Mouse (Mus musculus) gastrocnemius, postnatal 10 days (tissue): ENCODE results near the gene Cox16. TPM values are rescaled to one million over a fixed set of nuclear protein-coding genes. Genes with fewer than 3 reads are reported as not detected.
A peak's percentile ranks its signal among the peaks of the same experiment; 100 is the strongest.
"Not testable (repeated sequence)": the region's sequence is repeated elsewhere in the genome, so short reads cannot be mapped to it uniquely, and the experiment has no call there.

Experiments
- DNase-seq: peaks from one replicate; pipeline ENCODE4 v3.0.0; 2021; ENCODE audit warnings: mixed read lengths
- long read RNA-seq, 2 experiments: library from polyadenylated mRNA; stranded (forward); transcript quantifications; one replicate each; pipeline ENCODE4 v2.0.0; 2021
- total RNA-seq, 2 experiments: library from RNA; stranded (reverse); gene quantifications; 2 replicates each; pipeline ENCODE4 v1.2.3; 2021

Gene Cox16
- total RNA-seq, result 10 to 100 TPM; 73.1 to 96.1 TPM
- long read RNA-seq, experiment 1, transcript Cox16-201 (4 exons, 2,007 nt), result major isoform, 16 of 37 reads
- long read RNA-seq, experiment 1, transcript Cox16-202 (4 exons, 668 nt), result minor isoform, 15 of 37 reads
- long read RNA-seq, experiment 1, partial matches to known transcripts, result 0 of 37 reads
- long read RNA-seq, experiment 1, other reads (novel, unspliced or antisense), result 3 of 37 reads
- long read RNA-seq, experiment 2, transcript Cox16-201 (4 exons, 2,007 nt), result major isoform, 13 of 29 reads
- long read RNA-seq, experiment 2, transcript Cox16-202 (4 exons, 668 nt), result minor isoform, 7 of 29 reads
- long read RNA-seq, experiment 2, partial matches to known transcripts, result 0 of 29 reads
- long read RNA-seq, experiment 2, other reads (novel, unspliced or antisense), result 6 of 29 reads

- DNase-seq, result peak; percentile 80
These were observed at the start of gene Cox16 for GRCm38 (mm10) chr12:81484727-81485191. Gene Cox16, minus strand, starts transcription at chr12:81485127.

- DNase-seq, result no peak
These were observed 48.1 kb upstream of the Cox16 start for GRCm38 (mm10) chr12:81533029-81533419.

GRCm38 (mm10) chr12:81532316-81533028, 47.5 kb upstream of the Cox16 start, which contains the start of the genes Gm20498 and Synj2bp:
Gene Gm20498, minus strand, starts transcription at chr12:81532905.
Gene Synj2bp, minus strand, starts transcription at chr12:81532911.
- peak; percentile 71 for DNase-seq

GRCm38 (mm10) chr12:81530587-81530986, 45.7 kb upstream of the Cox16 start:
- not testable (repeated sequence) for DNase-seq

GRCm38 (mm10) chr12:81496906-81497305, 12.0 kb upstream of the Cox16 start:
- not testable (repeated sequence) for DNase-seq

GRCm38 (mm10) chr12:81490491-81490890, 5.6 kb upstream of the Cox16 start:
- DNase-seq, result no peak

GRCm38 (mm10) chr12:81485311-81485710, 384 bp upstream of the Cox16 start:
- DNase-seq, result no peak

- DNase-seq, result no peak
These were observed 715 bp downstream of the Cox16 start for GRCm38 (mm10) chr12:81484212-81484611.

- no peak for DNase-seq
These were observed 1.3 kb downstream of the Cox16 start for GRCm38 (mm10) chr12:81483656-81484055.

GRCm38 (mm10) chr12:81459051-81459450, 25.9 kb downstream of the Cox16 start:
- not testable (repeated sequence) for DNase-seq

GRCm38 (mm10) chr12:81438985-81439384, 45.9 kb downstream of the Cox16 start:
- not testable (repeated sequence) for DNase-seq

- not testable (repeated sequence) for DNase-seq
These were observed 50.1 kb downstream of the Cox16 start for GRCm38 (mm10) chr12:81434778-81435177.

GRCm38 (mm10) chr12:81421846-81422245, 63.1 kb downstream of the Cox16 start, which contains the start of gene Adam4:
Gene Adam4, minus strand, starts transcription at chr12:81421946.
- DNase-seq, result no peak

- DNase-seq, result no peak
These were observed 71.7 kb downstream of the Cox16 start for GRCm38 (mm10) chr12:81413211-81413610.

- no peak for DNase-seq
These were observed 76.0 kb downstream of the Cox16 start for GRCm38 (mm10) chr12:81408966-81409365.

- DNase-seq, result peak; percentile 52
These were observed 82.7 kb downstream of the Cox16 start for GRCm38 (mm10) chr12:81402187-81402586.

- not testable (repeated sequence) for DNase-seq
These were observed 105.6 kb downstream of the Cox16 start, which contains the start of gene Gm4787 for GRCm38 (mm10) chr12:81379364-81379763. Gene Gm4787, minus strand, starts transcription at chr12:81379464.

- DNase-seq, result no peak
These were observed 151.1 kb downstream of the Cox16 start for GRCm38 (mm10) chr12:81333841-81334240.

- DNase-seq, result peak; percentile 44
These were observed 152.0 kb downstream of the Cox16 start, which contains the start of gene Slc8a3 for GRCm38 (mm10) chr12:81332875-81333421. Gene Slc8a3, minus strand, starts transcription at chr12:81333180.

GRCm38 (mm10) chr12:81331937-81332874, 152.7 kb downstream of the Cox16 start:
- DNase-seq, result peak; percentile 45

GRCm38 (mm10) chr12:81331046-81331638, 153.8 kb downstream of the Cox16 start:
- DNase-seq, result no peak
